Mouse (Mus musculus): ENCODE data around the gene Unc45a.
A peak's percentile ranks its signal among the peaks of the same experiment; 100 is the strongest.

Unc45a gene

DNA sequence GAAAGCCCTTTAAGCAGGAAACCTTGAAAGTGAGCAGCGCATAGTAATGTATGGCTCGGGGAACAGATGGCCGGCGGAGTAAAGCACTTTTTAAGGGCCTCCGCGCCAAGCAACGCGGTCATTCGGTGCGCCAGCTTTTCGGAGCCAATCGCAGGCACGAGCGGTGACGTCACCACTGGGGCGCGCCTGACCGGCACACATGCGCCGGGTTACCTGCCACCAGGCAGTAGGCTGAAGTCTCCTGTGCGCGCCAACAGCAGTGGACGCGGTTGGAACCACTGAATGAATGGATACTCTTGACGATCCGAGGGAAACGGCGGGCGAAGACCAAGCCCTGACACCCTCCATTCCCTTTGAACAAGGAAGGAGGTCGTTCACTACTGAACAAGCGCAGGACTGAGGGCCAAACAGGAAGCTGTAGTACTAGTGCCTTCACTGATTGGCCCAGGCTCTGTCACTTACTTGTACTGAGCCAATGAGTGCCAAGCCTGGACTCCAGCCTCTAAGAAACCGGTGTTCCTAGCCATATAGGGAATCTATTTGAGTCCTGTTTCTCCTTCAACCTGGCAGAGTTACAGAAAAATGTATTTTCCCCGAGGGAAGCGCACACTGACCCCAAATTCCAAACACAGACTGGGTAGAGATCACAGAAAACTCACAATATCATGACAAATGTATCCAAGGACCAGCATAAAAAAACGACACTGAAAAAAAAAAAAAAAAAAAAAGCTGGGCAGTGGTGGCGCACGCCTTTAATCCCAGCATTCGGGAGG lies 16.6 kb downstream of the Unc45a start, which contains the start of gene Rccd1:
Rccd1 (minus strand) TSS at position 412 of the 773 bp plus-strand sequence.
- DNase-seq = peak; percentile 97 to 98

DNA sequence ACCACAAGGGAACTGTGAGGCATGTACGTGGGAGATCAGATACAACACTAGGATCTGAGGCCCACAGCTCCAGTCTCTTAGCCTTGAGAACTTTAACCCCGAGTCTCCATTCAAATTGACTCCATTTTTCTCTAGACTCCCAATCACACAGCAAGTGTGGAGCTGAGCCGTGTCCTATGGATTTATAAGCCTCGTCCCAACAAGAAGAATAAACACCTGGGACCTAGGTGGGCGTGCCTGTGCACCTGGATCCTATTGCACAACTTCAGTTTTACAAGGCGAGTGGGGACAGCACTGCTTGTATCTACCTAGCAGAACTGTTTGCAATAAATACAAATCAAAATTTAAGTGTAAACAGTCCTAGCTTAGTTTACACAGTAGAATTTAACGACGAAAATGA lies 17.5 kb downstream of the Unc45a start:
- DNase-seq = no peak

DNA sequence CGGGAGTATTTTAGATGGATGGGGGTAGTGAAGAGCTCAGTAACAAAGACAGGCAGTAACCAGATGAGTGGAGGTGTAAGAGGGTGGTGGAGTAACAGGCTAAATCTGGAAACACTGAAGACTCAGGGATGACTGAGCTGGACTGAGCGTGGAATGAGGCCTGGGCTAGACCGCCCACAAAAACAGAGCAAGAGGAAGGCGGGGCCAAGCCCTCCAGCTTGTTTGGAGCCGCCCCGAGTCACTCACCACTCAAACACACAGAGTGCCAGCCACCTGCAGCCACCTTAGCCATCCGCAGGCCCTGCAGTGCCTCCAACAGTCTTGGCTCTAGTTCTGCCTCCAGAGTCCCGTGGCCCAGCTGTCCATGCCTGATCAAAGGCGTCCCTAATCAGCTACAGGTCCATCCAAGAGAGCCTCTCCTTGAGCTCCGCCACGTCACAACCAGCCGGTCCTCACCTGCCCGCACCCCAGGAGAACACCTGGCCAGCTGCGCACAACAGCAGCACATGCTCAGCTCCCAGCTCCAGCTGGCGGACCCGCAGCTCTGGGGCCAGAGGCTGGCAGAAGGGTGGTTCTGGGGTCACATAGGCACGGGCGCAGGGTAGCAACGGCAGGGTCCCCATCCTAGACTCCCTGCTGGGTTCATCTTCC lies 20.8 kb downstream of the Unc45a start:
- DNase-seq = no peak

DNA sequence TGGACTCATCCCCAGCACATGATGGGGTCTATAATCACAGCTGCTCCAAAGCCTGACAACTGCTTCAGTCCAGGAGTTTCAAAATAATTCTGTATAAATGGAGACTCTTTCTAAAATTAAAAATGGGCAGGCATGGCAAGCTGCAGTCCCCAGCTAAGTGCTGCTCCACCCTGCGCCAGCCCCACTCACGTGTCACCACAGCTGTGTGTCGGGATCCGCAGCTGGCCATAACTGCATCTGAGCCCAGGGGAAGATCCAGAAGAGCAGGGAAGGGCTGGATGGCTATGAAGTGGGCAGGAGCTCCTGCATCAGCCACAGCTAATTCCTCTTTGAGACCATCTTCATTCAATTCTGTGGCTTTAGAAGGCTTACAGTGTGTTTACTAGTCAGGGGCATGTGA lies 22.1 kb downstream of the Unc45a start:
- DNase-seq = no peak

DNA sequence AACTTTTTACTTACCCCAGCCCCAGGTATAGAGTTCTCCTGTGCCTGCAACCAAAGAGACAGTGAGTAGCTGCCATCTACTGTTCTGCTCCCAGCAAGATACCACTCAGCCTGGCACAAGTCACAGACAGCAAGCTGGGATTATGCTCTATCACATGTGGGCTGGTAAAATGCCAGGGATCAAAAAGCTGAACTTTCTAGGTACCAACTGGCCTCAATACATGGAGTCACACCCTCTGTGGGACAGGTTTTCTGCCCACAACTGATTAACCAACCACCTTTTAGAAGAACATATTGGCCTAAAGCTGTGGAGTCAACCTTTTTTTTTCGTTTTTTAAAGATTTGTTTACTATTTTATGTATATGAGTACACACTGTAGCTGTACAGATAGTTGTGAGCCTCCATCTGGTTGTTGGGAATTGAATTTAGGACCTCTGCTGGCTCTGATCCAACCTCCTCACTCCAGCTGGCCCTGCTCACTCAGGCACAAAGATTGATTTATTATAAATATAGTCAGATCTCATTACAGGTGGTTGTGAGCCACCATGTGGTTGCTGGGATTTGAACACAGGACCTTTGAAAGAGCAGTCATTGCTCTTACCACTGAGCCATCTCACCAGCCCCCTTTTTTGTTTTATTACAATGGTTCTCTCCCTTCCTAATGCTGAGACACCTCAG lies 23.2 kb downstream of the Unc45a start:
- DNase-seq = no peak

DNA sequence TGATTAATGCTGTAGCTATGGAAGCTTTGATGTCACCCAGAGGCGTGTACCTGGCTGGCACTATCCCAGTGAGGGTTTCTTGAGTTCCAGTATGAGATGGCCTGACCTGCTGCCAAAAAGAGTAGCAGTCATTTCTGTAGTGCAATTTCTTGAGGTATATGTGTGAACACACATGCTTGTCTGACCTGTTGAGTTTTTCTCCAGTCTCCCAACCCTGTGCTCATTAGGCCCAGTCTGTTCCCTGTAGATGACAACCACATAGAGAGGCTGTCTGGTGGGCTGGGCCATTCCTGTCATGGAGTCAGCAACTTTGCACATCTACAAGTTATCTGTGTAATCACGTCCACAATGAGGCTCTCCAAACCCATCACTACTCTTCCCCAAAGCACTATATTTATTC lies 25.1 kb downstream of the Unc45a start:
- DNase-seq = no peak

DNA sequence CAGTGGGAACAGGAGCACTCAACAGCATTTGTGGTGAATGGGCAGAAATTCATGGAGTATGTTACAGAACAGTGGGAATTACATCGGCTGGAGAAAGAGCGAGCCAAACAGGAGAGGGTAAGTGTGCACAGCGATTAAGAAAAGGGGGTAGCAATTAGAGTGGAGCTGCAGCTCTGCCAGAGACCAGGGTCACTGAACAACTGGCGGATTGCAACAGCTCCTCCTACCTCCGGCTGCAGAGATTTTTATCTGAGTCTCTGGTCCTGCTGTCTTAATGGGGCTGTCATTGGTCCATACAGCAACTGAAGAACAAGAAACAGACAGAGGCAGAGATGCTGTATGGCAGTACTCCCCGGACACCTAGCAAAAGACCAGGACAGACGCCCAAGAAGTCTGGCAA lies 30.0 kb downstream of the Unc45a start:
- DNase-seq = no peak

DNA sequence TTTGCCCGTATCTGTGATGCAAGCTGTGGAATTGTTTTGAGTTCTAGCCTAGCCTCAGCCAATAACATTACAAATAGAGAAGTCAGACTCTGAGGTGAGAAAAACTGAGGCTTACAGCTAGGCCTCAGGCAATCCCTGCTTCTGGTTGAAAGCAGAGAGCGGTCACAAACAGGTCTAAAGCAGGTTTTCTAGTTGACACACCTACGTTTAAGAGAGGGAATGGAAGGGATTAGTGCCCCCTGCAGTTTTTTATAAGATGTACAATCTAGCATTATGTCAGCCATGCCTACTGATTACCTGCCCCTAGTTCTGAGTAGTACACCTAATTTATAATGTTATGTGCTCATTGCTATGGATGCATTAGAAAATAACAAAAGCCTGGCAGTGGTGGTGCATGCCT lies 33.0 kb downstream of the Unc45a start:
- DNase-seq = no peak

DNA sequence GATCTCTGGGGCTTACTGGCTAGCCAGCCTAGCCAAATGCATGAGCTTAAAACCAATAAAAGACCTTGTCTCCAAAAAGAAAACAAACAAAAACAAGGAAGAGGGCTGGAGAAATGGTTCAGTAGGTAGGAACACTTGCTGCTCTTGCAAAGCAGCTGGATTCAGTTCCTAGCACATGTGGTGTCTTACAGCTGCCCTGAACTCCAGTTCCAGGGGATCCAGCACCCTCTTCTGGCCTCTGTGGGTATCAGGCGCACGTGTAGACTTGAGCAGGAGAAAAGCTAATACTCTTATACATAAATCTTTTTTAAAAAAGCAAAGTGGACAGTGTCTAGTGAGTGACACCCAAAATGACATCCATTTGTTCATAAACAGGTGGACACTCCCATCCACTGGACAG lies 39.3 kb downstream of the Unc45a start:
- DNase-seq = no peak

DNA sequence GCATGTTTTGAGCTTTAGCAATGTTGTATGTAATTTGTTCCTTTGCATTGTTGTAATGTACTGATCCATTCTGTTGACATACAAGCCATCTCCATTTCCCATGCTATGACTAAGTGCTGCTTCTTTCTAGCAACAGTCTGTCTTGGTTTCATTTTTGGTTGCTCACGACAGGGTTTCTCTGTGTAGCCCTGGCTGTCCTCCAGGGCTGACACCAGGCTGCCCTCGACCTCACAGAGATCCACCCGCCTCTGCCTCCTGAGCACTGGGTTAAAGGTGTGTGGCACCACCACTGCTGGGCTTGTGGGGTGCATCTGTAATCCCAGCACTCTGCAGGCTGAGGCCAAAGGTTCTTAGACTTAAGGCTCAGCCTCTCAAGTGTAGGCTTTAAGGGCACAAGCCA lies 41.2 kb downstream of the Unc45a start:
- no peak for DNase-seq

DNA sequence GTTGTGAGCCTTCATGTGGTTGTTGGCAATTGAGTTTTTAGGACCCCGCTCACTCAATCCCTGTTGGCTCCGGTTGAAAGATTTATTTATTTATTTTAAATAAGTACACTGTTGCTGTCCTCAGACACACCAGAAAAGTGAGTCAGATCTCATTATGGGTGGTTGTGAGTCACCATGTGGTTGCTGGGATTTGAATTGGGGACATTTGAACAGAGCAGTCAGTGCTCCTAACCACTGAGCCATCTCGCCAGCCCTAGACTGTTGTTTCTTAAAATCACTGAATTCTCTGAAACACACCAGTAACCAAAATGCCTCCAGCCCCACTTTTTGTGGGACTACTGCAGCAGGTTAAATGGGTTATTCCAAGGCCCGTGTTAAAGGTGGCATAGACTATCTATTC lies 42.1 kb downstream of the Unc45a start:
- no peak for DNase-seq

DNA sequence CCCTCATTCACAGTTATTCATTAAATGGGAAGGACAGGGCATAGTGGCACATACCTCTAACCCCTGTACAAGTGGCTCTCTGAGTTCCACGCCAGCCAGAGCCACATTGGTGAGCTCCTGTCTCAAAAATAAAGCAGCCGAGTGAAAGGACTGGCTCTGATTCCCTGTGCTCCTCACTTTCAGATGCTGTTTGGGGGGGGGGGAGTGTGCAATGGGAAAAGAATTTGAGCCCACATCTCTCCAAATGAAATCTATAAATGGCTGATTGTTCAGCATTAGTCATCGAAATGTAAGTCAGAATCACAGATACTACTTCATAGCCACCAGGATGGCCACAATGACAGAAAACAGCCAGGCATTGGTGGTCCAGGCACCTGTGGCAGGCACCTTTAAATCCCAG lies 43.8 kb downstream of the Unc45a start:
- no peak for DNase-seq

DNA sequence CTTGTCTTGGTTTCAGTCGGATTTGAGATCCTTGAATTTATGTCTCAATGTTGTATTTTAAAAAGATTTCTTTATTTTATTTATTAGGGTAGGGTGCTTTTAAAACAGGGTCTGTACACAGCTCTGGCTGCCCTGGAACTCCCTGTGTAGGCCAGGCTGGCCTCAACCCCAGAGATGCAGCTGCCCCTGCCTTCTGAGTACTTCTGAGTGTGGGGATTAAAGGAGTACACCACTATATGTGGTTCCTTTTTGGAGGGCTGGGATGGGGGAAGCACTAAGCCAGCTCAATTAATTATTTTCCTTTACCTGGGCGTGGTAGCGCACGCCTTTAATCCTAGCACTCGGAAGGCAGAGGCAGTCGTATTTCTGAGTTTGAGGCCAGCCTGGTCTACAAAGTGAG lies 44.3 kb downstream of the Unc45a start:
- no peak for DNase-seq

DNA sequence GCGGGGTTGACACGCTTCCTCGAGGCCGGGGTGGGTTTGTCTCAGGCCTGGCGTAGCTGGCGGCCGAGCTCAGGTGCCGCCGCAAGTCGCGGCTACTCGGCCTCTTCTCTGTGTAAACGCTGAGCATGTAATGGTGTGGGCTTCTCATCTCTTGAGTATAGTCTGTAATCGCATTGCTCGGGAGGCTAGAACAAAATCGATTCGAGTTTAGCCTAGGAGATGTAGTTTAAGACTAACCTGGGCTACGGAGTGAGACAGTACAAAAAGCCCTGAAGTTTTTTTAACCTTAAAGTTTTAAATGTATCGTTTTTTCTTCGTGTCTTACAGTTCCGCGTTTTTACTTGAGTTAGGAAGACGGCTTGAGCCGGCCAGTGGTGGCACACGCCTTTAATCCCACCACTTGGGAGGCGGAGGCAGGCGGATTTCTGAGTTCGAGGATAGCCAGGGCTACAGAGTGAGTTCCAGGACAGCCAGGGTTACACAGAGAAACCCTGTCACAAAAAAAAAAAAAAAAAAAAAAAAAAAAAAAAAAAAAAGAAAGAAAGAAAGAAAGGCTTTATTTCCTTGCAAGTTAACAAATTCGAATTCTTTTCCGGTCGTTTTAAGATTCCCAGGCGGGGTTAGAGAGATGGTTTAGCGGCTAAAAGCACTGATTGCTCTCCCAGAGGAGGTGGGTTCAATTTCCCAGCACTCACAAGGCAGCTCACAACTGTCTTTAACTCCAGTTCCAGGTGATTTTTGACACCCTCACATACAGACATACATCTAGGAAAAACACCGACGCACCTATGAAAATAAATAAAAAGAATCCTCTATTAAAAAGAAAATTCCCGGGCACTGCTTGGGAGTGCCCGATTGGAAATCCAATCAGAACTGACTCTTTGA lies 45.8 kb downstream of the Unc45a start:
- peak; percentile 21 to 35 for DNase-seq

DNA sequence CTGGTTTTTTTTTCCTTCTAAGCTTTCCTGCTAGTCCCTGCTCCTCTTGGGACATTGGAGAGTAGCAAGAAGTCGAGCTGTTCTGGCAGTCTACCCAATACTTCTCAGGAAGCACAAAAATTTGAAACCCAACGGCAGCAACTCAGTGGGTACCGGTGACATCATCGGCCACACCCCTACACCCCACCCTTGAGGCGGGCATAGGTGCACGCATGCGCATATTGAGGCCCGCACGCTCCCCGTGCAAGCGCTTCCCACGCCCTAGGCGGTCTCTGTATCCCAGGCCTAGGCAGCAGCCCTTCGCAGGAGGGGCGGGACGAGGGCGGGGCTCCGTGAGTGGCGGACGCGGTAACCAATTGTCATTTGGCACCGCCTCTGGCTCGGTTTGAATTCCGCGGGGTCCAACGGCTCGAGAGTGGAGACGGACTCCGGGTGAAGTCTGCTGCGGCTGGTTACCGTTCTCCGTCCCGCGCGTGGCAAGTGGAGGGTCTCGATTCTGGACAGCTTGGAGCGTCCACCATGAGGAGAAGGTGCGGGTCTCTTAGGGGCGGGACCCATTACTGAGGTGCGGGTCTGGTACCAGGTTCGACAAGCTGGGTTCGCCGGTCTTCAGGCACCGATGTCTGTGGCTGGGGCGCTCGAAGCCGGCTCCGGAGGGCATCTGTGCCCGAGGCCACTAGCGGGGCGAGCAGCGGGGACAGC lies 46.6 kb downstream of the Unc45a start, which contains the start of gene Prc1:
Prc1 (plus strand) TSS at position 389 of the 702 bp plus-strand sequence.
- DNase-seq = peak; percentile 98

DNA sequence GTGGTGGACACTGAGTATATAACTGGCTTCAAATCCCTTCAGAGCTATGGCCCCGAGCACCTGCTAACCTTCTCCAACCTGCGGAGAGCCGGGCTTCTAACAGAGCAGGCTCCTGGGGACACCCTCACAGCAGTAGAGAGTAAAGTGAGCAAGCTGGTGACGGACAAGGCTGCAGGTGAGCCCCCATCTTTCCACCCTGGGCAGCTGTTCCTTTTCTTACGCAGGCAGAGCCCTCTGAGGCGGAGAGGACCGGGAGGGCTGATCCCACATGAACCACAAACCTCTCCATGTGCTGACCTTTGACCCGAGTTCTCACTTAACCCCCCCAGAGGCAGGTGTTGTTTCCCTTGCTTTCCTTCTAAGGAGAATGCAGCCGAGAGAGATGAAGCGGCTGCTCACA lies 53.1 kb downstream of the Unc45a start:
- DNase-seq = no peak

DNA sequence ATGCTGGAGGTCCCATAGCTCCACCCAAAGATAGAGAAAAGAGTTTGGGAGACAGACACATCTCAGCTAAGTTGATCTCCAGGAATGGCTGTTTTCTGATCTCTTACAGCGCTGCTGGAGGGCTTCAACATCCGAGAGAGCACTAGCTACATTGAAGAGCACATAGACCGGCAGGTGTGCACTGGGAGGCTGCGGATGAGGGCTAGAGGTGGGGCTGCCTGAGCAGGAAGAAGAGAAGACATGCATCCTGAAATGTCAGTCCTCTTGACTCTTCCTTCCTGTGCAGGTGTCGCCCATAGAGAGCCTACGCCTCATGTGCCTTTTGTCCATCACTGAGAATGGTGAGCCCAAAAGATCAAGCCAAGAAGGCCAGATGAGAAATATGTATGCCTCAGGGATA lies 55.1 kb downstream of the Unc45a start:
- DNase-seq = no peak

DNA sequence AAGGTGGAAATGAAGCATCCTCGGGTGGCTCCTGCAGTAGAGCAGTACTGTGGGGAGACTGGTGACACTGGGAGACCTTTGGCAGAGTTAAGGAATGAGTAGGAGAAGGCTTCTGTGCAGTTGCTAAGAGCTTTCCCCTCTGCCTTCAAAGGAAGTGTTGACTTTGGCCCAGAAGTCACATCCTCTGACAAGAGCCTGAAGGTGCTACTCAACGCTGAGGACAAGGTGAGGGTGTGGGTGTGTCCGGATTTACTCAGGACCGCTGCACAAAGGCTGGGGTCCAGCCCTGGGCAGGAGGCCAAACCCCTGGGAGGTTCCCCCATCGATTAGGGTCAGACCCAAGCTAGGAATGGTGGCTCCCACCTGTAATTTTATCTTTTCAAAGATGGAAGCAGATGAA lies 56.4 kb downstream of the Unc45a start:
- no peak for DNase-seq

DNA sequence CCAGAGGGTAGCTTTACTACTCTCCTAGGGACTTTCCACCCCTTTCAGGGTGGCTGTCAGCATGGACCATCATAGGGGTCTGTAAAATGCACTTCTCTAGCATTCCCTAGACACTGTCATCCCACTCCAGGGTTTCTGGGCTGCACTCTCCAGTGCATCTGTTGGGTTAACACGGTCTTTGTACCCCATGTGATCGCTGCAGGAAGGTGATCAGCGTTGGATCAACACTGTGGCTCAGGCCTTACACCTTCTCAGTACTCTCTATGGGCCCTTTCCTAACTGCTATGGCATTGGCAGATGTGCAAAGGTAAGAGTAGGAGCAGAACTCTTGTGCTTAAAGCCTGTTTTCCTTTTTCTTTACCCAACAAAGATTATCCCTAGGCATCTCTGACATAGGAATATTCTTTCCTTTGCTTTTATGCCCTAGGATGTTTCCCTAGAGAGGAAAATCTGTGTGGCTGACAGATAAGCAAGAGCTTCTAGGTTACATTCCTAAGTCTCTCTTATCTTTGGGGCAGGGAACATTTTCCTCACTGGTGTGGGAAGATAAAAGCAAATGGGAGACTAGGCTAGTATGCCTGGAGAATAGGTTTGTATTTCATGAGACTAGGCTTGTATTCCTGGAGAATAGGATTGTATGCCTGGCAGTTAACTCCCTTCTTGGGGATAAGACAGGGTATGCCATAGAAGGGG lies 57.4 kb downstream of the Unc45a start:
- DNase-seq = no peak

DNA sequence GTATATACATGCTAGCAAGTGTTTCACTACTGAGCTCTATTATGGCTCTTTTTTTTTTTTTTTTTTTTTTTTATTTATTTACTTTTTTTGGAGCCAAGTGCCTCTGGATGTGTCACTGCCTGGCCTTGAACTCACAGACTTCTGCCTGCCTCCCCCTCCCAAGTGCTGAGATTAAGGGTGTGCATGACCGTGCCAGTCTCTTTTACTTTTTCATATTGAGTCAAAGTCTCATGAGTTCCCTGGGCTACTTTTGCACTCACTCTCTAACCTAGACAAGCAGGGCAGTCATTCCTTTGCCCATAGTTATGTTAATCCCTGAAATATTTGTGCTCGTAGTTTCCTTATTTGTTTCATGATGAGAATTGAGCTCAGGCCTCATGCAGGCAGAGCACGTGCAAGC lies 59.2 kb downstream of the Unc45a start:
- no peak for DNase-seq

DNA sequence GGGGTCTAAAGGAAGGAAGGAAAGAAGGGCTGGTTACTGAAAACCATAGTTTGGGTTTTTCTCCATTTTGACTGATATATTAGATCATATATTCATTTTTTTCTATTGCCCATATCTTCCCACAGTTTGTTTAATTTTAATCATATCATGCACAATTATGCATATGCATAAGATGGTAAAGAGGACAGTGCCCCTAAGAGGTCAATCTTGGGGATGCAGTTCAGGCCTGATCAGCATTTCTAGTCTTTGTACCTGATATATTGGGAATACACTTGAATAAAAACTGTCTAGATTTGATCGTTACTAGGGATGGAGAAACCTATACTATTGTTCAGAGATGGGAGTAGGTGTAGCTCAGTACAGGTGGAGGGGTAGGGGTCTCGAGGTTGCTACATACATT lies 59.8 kb downstream of the Unc45a start:
- no peak for DNase-seq

DNA sequence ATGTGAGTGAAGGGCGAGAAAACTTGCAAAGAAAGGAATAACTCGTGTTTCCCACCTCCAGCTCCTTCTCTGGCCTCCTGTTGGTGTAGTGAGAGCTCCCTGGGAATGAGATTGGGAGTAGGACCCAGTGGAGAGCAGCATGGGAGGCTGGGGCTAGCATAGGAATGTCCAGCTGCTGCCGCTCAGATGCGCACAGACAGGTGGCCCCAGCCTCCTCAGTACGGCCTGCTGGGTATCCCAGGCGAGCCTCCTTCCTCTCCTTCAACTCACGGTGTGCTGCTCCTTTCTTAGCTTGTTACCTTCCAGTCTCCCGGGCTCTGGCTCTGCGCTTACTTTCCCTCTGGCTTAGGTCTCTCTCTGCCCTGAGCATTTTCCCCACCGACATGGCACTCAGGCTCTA lies 60.8 kb downstream of the Unc45a start:
- DNase-seq = no peak
